Mouse (Mus musculus) CD4-positive helper T cell, adult 2 months (primary cell): ENCODE data around the gene Lrrc4c.

Experiments
- DNase-seq: peaks from one replicate; pipeline ENCODE4 v3.0.0-alpha.2; 2012; ENCODE audit warnings: low read depth, missing footprints, low spot score

Lrrc4c gene

GRCm38 (mm10) chr2:97604688-97605215, 1286.8 kb downstream of the Lrrc4c start:
- DNase-seq = no peak

GRCm38 (mm10) chr2:97609436-97609835, 1291.5 kb downstream of the Lrrc4c start:
- no peak for DNase-seq

GRCm38 (mm10) chr2:97610566-97610965, 1292.6 kb downstream of the Lrrc4c start:
- DNase-seq = no peak

GRCm38 (mm10) chr2:97614724-97615123, 1296.8 kb downstream of the Lrrc4c start:
- DNase-seq = no peak

- no peak for DNase-seq
Measured at GRCm38 (mm10) chr2:97618589-97618988, 1300.6 kb downstream of the Lrrc4c start.

- DNase-seq = no peak
Measured at GRCm38 (mm10) chr2:97639941-97640340, 1322.0 kb downstream of the Lrrc4c start.

GRCm38 (mm10) chr2:97641661-97642060, 1323.7 kb downstream of the Lrrc4c start:
- DNase-seq = no peak

- DNase-seq = no peak
Measured at GRCm38 (mm10) chr2:97652711-97653110, 1334.7 kb downstream of the Lrrc4c start.
